Comparison of ENCODE assay signal across 14 mouse cellular contexts in genomic region chr1:74057501-74057900, GRCm38 (mm10).
"Had no signal": no experiment of that assay in that cellular context is flagged by ENCODE, and none has a peak within 500 bp of the region (broad histone marks: within the 10 kb centered on the region; RNA-seq: fewer than 3 reads in every experiment).

No protein-coding gene starts in this region.

- H3K4me3 ChIP-seq: limb, embryonic 13.5 days; liver, embryonic 12.5 days; megakaryocyte, embryonic 14.5 days; midbrain, embryonic 13.5 days; stomach, embryonic 15.5 days had no signal

- H3K9ac ChIP-seq: limb, embryonic 13.5 days; liver, embryonic 12.5 days; lung, embryonic 14.5 days; midbrain, embryonic 13.5 days; stomach, embryonic 15.5 days had no signal

- H3K4me1 ChIP-seq: midbrain, embryonic 13.5 days had no signal

- H3K9me3 ChIP-seq: limb, embryonic 13.5 days; liver, embryonic 12.5 days; megakaryocyte, embryonic 14.5 days; midbrain, embryonic 13.5 days; stomach, embryonic 15.5 days had no signal

- ATAC-seq: intestine, embryonic 16.5 days; liver, embryonic 12.5 days; midbrain, embryonic 13.5 days had no signal

- H3K36me3 ChIP-seq: liver, embryonic 12.5 days; midbrain, embryonic 13.5 days had no signal

- H3K27me3 ChIP-seq: limb, embryonic 13.5 days; midbrain, embryonic 13.5 days; stomach, embryonic 15.5 days had no signal

- H3K4me2 ChIP-seq: limb, embryonic 13.5 days; liver, embryonic 12.5 days; lung, embryonic 14.5 days; midbrain, embryonic 13.5 days; stomach, embryonic 15.5 days had no signal

- H3K27ac ChIP-seq: limb, embryonic 13.5 days; liver, embryonic 12.5 days; macrophage; midbrain, embryonic 13.5 days; stomach, embryonic 15.5 days had no signal

- DNase-seq: layer of hippocampus, adult 9-11 months; layer of hippocampus, postnatal 36 days; lung, embryonic 14.5 days; lung, postnatal 10 days; right cerebral cortex, postnatal 14 days; thymus, adult 2 months; thymus, postnatal 25 days had no signal
